Mouse (Mus musculus) megakaryocyte, adult 5-6 weeks (primary cell): ENCODE data around the gene Slc29a1. TPM values are rescaled to one million over a fixed set of nuclear protein-coding genes. Genes with fewer than 3 reads are reported as not detected.

Experiments
- ATAC-seq: 2 replicates; pipeline ENCODE4 v1.8.0; 2016; ENCODE audit warnings: mild to moderate bottlenecking, inconsistent platforms; ENCODE audit not compliant: poor library complexity, severe bottlenecking
- total RNA-seq, 2 experiments: library from RNA; stranded (forward) in 1 of 2; stranded (reverse) in 1 of 2; fragments of 153-499, 151-499 nt in 1 of 2; fragments of 221-1000, 200-1000 nt in 1 of 2; gene quantifications; 2 replicates each; pipeline versions ENCODE4 v1.2.3 to v1.2.4; 2015 to 2017

Gene Slc29a1
- total RNA-seq, 2 experiments from 2014 or later = 23.8 to 32.6 TPM

GRCm38 (mm10) chr17:45590410-45590809 is 9.0 kb downstream of the Slc29a1 start:
- ATAC-seq = no peak

- ATAC-seq = no peak
Observed at GRCm38 (mm10) chr17:45589844-45590243, 9.6 kb downstream of the Slc29a1 start.

- ATAC-seq = no peak
Observed at GRCm38 (mm10) chr17:45589236-45589635, 10.2 kb downstream of the Slc29a1 start.

GRCm38 (mm10) chr17:45588370-45588769 is 11.0 kb downstream of the Slc29a1 start:
- ATAC-seq = no peak

GRCm38 (mm10) chr17:45586449-45586837 is 13.0 kb downstream of the Slc29a1 start:
- no peak for ATAC-seq

- no peak for ATAC-seq
Observed at GRCm38 (mm10) chr17:45585725-45586448, 13.5 kb downstream of the Slc29a1 start.

- peak; percentile 37 for ATAC-seq
Observed at GRCm38 (mm10) chr17:45584939-45585678, 14.3 kb downstream of the Slc29a1 start.

GRCm38 (mm10) chr17:45584096-45584896 is 15.1 kb downstream of the Slc29a1 start:
- peak; percentile 46 for ATAC-seq

GRCm38 (mm10) chr17:45582715-45583355 is 16.6 kb downstream of the Slc29a1 start:
- ATAC-seq = no peak

- no peak for ATAC-seq
Observed at GRCm38 (mm10) chr17:45582188-45582587, 17.2 kb downstream of the Slc29a1 start.

GRCm38 (mm10) chr17:45581567-45581983 is 17.8 kb downstream of the Slc29a1 start:
- peak; percentile 60 for ATAC-seq

- no peak for ATAC-seq
Observed at GRCm38 (mm10) chr17:45580958-45581477, 18.4 kb downstream of the Slc29a1 start.

- no peak for ATAC-seq
Observed at GRCm38 (mm10) chr17:45579554-45579953, 19.9 kb downstream of the Slc29a1 start.

- no peak for ATAC-seq
Observed at GRCm38 (mm10) chr17:45578843-45579242, 20.6 kb downstream of the Slc29a1 start.

- ATAC-seq = no peak
Observed at GRCm38 (mm10) chr17:45578242-45578641, 21.2 kb downstream of the Slc29a1 start.

GRCm38 (mm10) chr17:45575123-45575897 is 24.1 kb downstream of the Slc29a1 start:
- ATAC-seq = no peak

- ATAC-seq = peak; percentile 47
Observed at GRCm38 (mm10) chr17:45574129-45574761, 25.2 kb downstream of the Slc29a1 start.

- ATAC-seq = peak; percentile 66
Observed at GRCm38 (mm10) chr17:45573780-45574123, 25.7 kb downstream of the Slc29a1 start.

GRCm38 (mm10) chr17:45573087-45573779 is 26.2 kb downstream of the Slc29a1 start, which contains the start of gene Hsp90ab1:
Hsp90ab1 (minus strand) TSS chr17:45573271.
- peak; percentile 80 for ATAC-seq
